Mouse (Mus musculus) intestine, embryonic 14.5 days (tissue): ENCODE measurements around the gene Vwce. TPM values are rescaled to one million over a fixed set of nuclear protein-coding genes. Genes with fewer than 3 reads are reported as not detected.

Experiments
- ATAC-seq: fragments of 200-750 bp; cut with Nextera tagmentation; replicated peaks from 2 replicates; pipeline ENCODE4 v1.8.0; 2017; ENCODE audit warnings: low read depth, moderate number of reproducible peaks, moderate TSS enrichment, moderate library complexity; ENCODE audit not compliant: low FRiP score, low TSS enrichment
- DNase-seq: peaks from one replicate; pipeline ENCODE4 v3.0.0-alpha.2; 2018; ENCODE audit warnings: low spot score
- H3K27ac ChIP-seq: fragments of 300-500 bp; sonication (generic); 2 replicates; pipeline ENCODE4 v1.5.1; 2014; ENCODE audit warnings: low read depth, mild to moderate bottlenecking, control low read depth
- H3K27me3 ChIP-seq: fragments of 300-500 bp; sonication (generic); replicated peaks from 2 replicates; pipeline ENCODE4 v1.6.1; 2014; ENCODE audit warnings: low read length, control low read depth; ENCODE audit not compliant: control insufficient read depth, insufficient read depth
- H3K36me3 ChIP-seq: fragments of 300-500 bp; sonication (generic); 2 replicates; pipeline ENCODE4 v1.6.1; 2014; ENCODE audit warnings: low read length, control low read depth; ENCODE audit not compliant: control insufficient read depth, insufficient read depth
- H3K4me1 ChIP-seq: fragments of 300-500 bp; sonication (generic); replicated peaks from 2 replicates; pipeline ENCODE4 v1.6.1; 2014; ENCODE audit warnings: low read length, control low read depth, mixed read lengths; ENCODE audit not compliant: control insufficient read depth, insufficient read depth
- H3K4me2 ChIP-seq: fragments of 300-500 bp; sonication (generic); 2 replicates; pipeline ENCODE4 v1.6.1; 2014; ENCODE audit warnings: low read length
- H3K4me3 ChIP-seq: fragments of 300-500 bp; sonication (generic); 2 replicates; pipeline ENCODE4 v1.5.1; 2014; ENCODE audit warnings: low read depth, low read length, control low read depth, mixed read lengths
- H3K9ac ChIP-seq: fragments of 300-500 bp; sonication (generic); 2 replicates; pipeline ENCODE4 v1.6.1; 2014; ENCODE audit warnings: mild to moderate bottlenecking, low read length
- H3K9me3 ChIP-seq: fragments of 300-500 bp; sonication (generic); 2 replicates; pipeline ENCODE4 v1.6.1; 2016; ENCODE audit warnings: low read length, control low read depth; ENCODE audit not compliant: control insufficient read depth
- WGBS: fragments of 180-500 bp; shearing (Covaris S2); extraction: QIAGEN DNeasy Blood & Tissue Kit; methylation state at CpG from one replicate; pipeline ENCODE4 v1.1.7; 2014; 5-methylcytosine and 5-hydroxymethylcytosine counted together
- polyA plus RNA-seq: library from polyadenylated mRNA; unstranded; fragments of >200 nt; fragmentation: Nextera tagmentation; extraction: Ambion mirVana; gene quantifications from 2 replicates; pipeline ENCODE4 v1.2.1, GENCODE M21; 2014

Vwce gene
- polyA plus RNA-seq, 1 experiment from 2014 or later, result 2.8 TPM

DNA sequence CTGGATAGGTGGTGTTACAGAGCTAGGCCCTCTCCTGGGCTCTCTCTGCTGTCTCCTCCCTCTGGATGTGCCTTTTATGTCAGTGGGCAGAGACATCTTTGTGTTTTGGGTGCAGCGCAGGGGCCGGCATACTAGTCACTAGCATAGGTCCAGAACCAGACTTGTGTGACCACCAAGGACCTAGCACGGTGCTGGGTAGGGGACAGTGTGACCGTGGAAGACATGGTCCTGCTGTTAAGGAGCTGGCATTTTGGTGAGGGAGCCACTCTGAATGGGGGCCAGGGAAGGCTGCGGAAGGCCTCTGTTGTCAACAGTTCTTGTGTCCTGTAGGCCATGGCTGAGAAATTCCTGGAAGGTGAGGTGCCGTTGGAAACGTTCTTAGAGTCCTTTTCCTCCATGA, 78.2 kb downstream of the Vwce start:
- no peak for ATAC-seq
- Histone ChIP-seq H3K4me1 (no peaks in the 10 kb centered on the region; the same call in 1 of the 2 replicates), H3K27me3 (no peaks in the 10 kb centered on the region), H3K4me2 (no peak overlapping the region), H3K9ac (no peak overlapping the region), H3K4me3 (no peak overlapping the region), H3K36me3 (peaks cover 52% of the 10 kb centered on the region), H3K9me3 (no peaks in the 10 kb centered on the region), H3K27ac (no peak overlapping the region)
- 94% methylated on average over 7 of the region's 7 CpGs for WGBS
- DNase-seq, result no peak

DNA sequence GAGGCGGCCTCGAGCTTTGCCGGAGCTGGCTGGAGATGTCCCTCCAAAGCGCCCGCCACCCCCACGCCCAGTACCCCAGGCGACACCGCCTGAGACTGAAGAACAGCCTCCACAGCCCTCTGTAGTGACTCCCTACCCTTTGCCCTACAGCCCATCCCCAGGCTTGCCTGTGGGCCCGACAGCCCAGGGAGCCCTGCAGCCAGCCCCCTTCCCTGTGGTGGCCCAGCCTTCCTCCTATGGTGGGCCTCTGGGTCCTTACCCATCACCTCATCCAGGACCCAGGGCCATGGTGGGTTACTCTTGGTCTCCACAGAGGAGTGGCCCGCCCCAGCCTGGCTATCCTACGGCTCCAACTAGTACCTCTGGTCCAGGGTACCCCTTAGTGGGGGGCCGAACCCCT, 78.6 kb downstream of the Vwce start:
- no peaks in the 10 kb centered on the region for H3K9me3 ChIP-seq
- no peak overlapping the region for H3K27ac ChIP-seq
- H3K27me3 ChIP-seq, result no peaks in the 10 kb centered on the region
- WGBS, result 86% methylated on average over 12 of the region's 12 CpGs
- no peaks in the 10 kb centered on the region; the same call in 1 of the 2 replicates for H3K4me1 ChIP-seq
- H3K4me3 ChIP-seq, result no peak overlapping the region
- H3K36me3 ChIP-seq, result peaks cover 49% of the 10 kb centered on the region
- no peak for ATAC-seq
- no peak overlapping the region for H3K4me2 ChIP-seq
- no peak for DNase-seq
- no peak overlapping the region for H3K9ac ChIP-seq

DNA sequence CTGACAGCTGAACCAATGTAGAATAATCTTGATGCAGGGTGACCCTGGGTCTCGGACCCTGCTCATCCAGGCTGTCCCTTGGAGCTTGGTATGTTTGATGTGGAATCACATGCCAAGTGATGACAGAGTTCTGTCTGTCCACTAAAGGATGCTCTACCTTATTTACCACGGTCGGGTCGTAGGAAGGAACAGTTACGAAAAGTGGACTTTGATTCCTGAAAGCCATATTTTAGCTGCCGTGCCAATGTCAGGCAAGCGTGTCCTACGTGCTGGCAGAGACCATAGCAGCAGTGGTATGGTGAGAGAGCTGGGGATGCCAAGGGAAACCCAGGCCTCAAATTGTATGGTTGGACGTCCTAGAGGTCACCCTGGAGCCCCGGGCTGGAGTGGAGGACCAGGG, 79.5 kb downstream of the Vwce start:
- H3K9me3 ChIP-seq, result no peaks in the 10 kb centered on the region
- no peak overlapping the region for H3K4me2 ChIP-seq
- ATAC-seq, result no peak
- WGBS, result 90% methylated on average over 10 of the region's 10 CpGs
- H3K36me3 ChIP-seq, result peaks cover 42% of the 10 kb centered on the region
- no peak overlapping the region for H3K4me3 ChIP-seq
- H3K4me1 ChIP-seq, result peaks cover 4% of the 10 kb centered on the region; the same call in 1 of the 2 replicates
- H3K27ac ChIP-seq, result no peak overlapping the region
- H3K27me3 ChIP-seq, result no peaks in the 10 kb centered on the region
- H3K9ac ChIP-seq, result no peak overlapping the region
- DNase-seq, result no peak

DNA sequence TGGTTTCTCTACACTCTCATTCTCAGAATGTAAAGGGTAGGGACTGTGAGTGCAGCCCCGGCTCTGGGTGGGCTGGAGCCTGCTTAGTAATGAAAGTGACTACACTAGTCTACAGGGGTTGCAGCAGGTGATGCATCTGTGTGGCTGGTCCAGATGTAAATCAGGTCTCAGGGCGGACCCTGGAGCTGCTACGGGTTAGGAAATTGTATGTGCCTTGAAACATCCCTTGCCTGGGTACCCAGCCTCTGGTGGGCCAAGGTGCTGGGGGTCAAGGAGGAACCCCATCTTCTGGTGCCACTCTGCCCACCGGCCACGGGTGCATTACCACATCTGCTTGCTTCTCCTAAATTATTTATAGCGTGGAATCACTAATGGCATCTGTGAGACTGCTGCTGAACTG, 80.2 kb downstream of the Vwce start:
- no peak for ATAC-seq
- no peak overlapping the region for H3K9ac ChIP-seq
- no peaks in the 10 kb centered on the region for H3K27me3 ChIP-seq
- H3K9me3 ChIP-seq, result no peaks in the 10 kb centered on the region
- H3K27ac ChIP-seq, result no peak overlapping the region
- H3K4me3 ChIP-seq, result no peak overlapping the region
- DNase-seq, result no peak
- H3K4me2 ChIP-seq, result no peak overlapping the region
- peaks cover 4% of the 10 kb centered on the region; the same call in 1 of the 2 replicates for H3K4me1 ChIP-seq
- 77% methylated on average over 6 of the region's 6 CpGs for WGBS
- peaks cover 40% of the 10 kb centered on the region for H3K36me3 ChIP-seq

DNA sequence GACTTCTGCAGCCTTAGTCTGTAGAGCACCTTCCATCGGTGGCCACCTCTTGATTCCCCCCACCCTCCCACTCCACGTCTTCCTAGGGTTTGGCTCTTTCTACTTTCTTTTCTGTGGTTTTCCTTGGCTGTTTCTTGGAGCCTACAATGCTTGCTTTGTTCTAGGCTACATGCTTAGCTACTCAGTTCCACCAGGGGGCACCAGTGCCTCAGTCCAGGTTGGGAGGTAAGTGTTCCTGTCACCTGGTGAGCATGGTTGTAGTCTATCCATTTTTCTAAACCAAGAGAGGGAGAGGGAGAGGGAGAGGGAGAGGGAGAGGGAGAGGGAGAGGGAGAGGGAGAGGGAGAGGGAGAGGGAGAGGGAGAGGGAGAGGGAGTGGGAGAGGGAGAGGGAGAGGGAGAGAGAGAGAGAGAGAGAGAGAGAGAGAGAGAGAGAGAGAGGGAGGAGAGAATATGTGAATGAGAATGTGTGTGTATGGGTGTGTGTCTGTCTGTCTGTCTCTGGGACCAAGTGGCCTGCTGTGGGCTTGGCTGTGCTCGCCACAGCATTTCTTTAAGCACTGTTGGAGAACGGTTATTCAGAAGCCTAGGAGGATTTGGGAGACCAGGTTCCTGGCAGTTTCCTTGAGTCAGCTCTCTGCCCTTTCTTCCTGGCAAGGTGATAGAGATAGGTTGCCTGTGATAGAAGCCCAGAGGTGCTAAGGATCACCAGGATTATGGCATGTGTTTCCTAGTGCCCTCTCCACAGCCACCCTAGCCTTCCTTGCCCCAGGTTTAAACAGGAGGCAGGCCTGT, 80.9 kb downstream of the Vwce start:
- no peak overlapping the region for H3K27ac ChIP-seq
- no peak overlapping the region for H3K4me3 ChIP-seq
- no peak overlapping the region for H3K9ac ChIP-seq
- no peaks in the 10 kb centered on the region for H3K27me3 ChIP-seq
- peaks cover 40% of the 10 kb centered on the region for H3K36me3 ChIP-seq
- peak; percentile 82 for DNase-seq
- no peaks in the 10 kb centered on the region for H3K9me3 ChIP-seq
- peaks cover 7% of the 10 kb centered on the region for H3K4me1 ChIP-seq
- H3K4me2 ChIP-seq, result no peak overlapping the region
- ATAC-seq, result peak; percentile 72
- 43% methylated on average over 4 of the region's 4 CpGs for WGBS

DNA sequence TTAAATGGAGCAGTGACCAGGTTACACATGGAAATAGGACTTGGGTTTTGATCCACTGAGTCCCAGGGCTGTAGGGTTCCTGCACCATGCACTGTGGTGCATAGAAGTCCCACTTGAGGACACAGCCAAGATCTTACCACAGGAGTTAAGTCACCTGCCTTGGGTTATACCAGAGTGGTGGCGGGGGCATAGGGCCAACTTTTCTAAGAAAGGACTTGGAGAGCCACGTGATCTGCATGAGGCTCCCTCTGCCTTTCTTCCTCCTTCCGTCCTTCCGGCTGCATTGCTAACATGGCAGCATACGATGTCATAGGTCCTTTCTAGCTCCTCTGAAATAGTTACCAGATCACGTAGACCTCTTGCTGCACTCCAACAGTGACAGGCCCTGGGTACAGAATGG, 81.5 kb downstream of the Vwce start:
- H3K4me2 ChIP-seq, result no peak overlapping the region
- 94% methylated on average over 6 of the region's 6 CpGs for WGBS
- H3K27me3 ChIP-seq, result no peaks in the 10 kb centered on the region
- DNase-seq, result no peak
- no peak overlapping the region for H3K27ac ChIP-seq
- H3K4me1 ChIP-seq, result peaks cover 13% of the 10 kb centered on the region
- H3K4me3 ChIP-seq, result no peak overlapping the region
- no peak overlapping the region for H3K9ac ChIP-seq
- H3K36me3 ChIP-seq, result peaks cover 37% of the 10 kb centered on the region
- no peaks in the 10 kb centered on the region for H3K9me3 ChIP-seq
- ATAC-seq, result no peak

Other genes starting within 250 kb of the Vwce start
- 1.5 TPM in 2 replicates for gene Syt7, start 245.1 kb upstream of the Vwce start, polyA plus RNA-seq
- 0.35 and 0.60 TPM in 2 replicates for gene Lrrc10b, start 176.7 kb upstream of the Vwce start, polyA plus RNA-seq
- 0.14 TPM in 1 of 2 replicates, not detected in the other for gene Ppp1r32, start 151.3 kb upstream of the Vwce start, polyA plus RNA-seq
- gene Cpsf7, start 108.9 kb upstream of the Vwce start, polyA plus RNA-seq, result 51.0 and 55.1 TPM in 2 replicates
- gene Sdhaf2, start 108.1 kb upstream of the Vwce start, polyA plus RNA-seq, result 61.9 and 62.5 TPM in 2 replicates
- 46.0 and 46.9 TPM in 2 replicates for gene Tmem216, start 78.0 kb upstream of the Vwce start, polyA plus RNA-seq
- gene Cyb561a3, start 57.0 kb upstream of the Vwce start, polyA plus RNA-seq, result 18.0 and 19.4 TPM in 2 replicates
- 35.9 and 38.5 TPM in 2 replicates for gene Tmem138, start 56.9 kb upstream of the Vwce start, polyA plus RNA-seq
- 324 and 358 TPM in 2 replicates for gene Ddb1, start 28.9 kb upstream of the Vwce start, polyA plus RNA-seq
- 18.3 and 22.3 TPM in 2 replicates for gene Tkfc, start 28.6 kb upstream of the Vwce start, polyA plus RNA-seq
- 0.34 TPM in 1 of 2 replicates, not detected in the other for gene Pga5, start 43.9 kb downstream of the Vwce start, polyA plus RNA-seq
- gene Vps37c, start 54.5 kb downstream of the Vwce start, polyA plus RNA-seq, result 27.8 and 31.1 TPM in 2 replicates
- 0.08 TPM in 1 of 2 replicates, not detected in the other for gene Cd5, start 104.8 kb downstream of the Vwce start, polyA plus RNA-seq
- gene Cd6, start 195.8 kb downstream of the Vwce start, polyA plus RNA-seq, result 0.11 TPM in 1 of 2 replicates, not detected in the other
- gene Slc15a3, start 205.5 kb downstream of the Vwce start, polyA plus RNA-seq, result 0.39 and 0.53 TPM in 2 replicates
- gene Tmem132a, start 235.7 kb downstream of the Vwce start, polyA plus RNA-seq, result 50.6 and 54.6 TPM in 2 replicates
- gene Tmem109, start 247.8 kb downstream of the Vwce start, polyA plus RNA-seq, result 91.1 and 91.7 TPM in 2 replicates